Mouse (Mus musculus) liver, embryonic 16.5 days (tissue): ENCODE results near the gene Emsy. TPM values are rescaled to one million over a fixed set of nuclear protein-coding genes. Genes with fewer than 3 reads are reported as not detected.

Experiments used
- ATAC-seq: fragments of 200-750 bp; cut with Nextera tagmentation; 2 replicates; pipeline ENCODE4 v1.8.0; 2017; ENCODE audit warnings: low read depth, mild to moderate bottlenecking, moderate number of reproducible peaks, moderate library complexity
- H3K27ac ChIP-seq: fragments of 300-500 bp; sonication (generic); 2 replicates; pipeline ENCODE4 v1.5.1; 2014; ENCODE audit warnings: mild to moderate bottlenecking, low read length
- H3K27me3 ChIP-seq: fragments of 300-500 bp; sonication (generic); 2 replicates; pipeline ENCODE4 v1.6.1; 2014; ENCODE audit warnings: low read depth, low read length, mixed read lengths; ENCODE audit not compliant: control insufficient read depth, insufficient read depth
- H3K36me3 ChIP-seq: fragments of 300-500 bp; sonication (generic); 2 replicates; pipeline ENCODE4 v1.6.1; 2014; ENCODE audit warnings: mild to moderate bottlenecking; ENCODE audit not compliant: control insufficient read depth, insufficient read depth
- H3K4me1 ChIP-seq: fragments of 300-500 bp; sonication (generic); 2 replicates; pipeline ENCODE4 v1.6.1; 2014; ENCODE audit warnings: low read depth, low read length, mixed read lengths; ENCODE audit not compliant: control insufficient read depth
- H3K4me2 ChIP-seq: fragments of 300-500 bp; sonication (generic); 2 replicates; pipeline ENCODE4 v1.6.1; 2014; ENCODE audit warnings: low read depth, low read length, mixed read lengths
- H3K4me3 ChIP-seq: fragments of 300-500 bp; sonication (generic); 2 replicates; pipeline ENCODE4 v1.5.1; 2014; ENCODE audit warnings: low read depth, mild to moderate bottlenecking, low read length
- H3K9ac ChIP-seq: fragments of 300-500 bp; sonication (generic); 2 replicates; pipeline ENCODE4 v1.6.1; 2014; ENCODE audit warnings: low read depth, low read length
- H3K9me3 ChIP-seq: fragments of 300-500 bp; sonication (generic); replicated peaks from 2 replicates; pipeline ENCODE4 v1.6.1; 2016; ENCODE audit warnings: low read length; ENCODE audit not compliant: control insufficient read depth
- WGBS: fragments of 180-500 bp; shearing (Covaris S2); extraction: QIAGEN DNeasy Blood & Tissue Kit; methylation state at CpG from one replicate; pipeline ENCODE4 v1.1.7; 2014; ENCODE audit not compliant: insufficient replicate concordance; 5-methylcytosine and 5-hydroxymethylcytosine counted together
- polyA plus RNA-seq: library from polyadenylated mRNA; unstranded; fragments of >200 nt; fragmentation: Nextera tagmentation; extraction: Ambion mirVana; gene quantifications from 2 replicates; pipeline ENCODE4 v1.2.1, GENCODE M21; 2015

Gene Emsy
- polyA plus RNA-seq, 1 experiment from 2014 or later = 7.4 TPM

DNA sequence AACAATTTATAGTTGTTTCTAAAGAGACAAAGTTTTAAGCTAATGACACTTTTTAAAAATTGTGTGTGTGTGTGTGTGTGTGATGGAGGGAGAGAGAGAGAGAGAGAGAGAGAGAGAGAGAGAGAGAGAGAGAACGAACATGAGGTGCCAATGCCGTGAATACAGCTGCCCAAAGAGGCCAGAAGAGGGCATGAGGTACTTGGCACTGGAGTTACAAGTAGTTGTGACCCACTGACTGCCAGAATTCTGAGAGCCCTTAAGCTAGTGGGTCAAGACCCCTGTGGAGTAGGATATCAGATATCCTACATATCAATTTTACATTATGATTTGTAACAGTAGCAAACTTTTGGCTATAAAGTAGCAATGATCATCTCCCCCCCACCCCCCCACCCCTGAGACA lies 4.9 kb downstream of the Emsy start:
- WGBS = 84% methylated on average over 2 of the region's 2 CpGs
- peaks cover 11% of the 10 kb centered on the region for H3K36me3 ChIP-seq
- H3K4me2 ChIP-seq = no peak overlapping the region
- no peaks in the 10 kb centered on the region for H3K9me3 ChIP-seq
- no peaks in the 10 kb centered on the region for H3K27me3 ChIP-seq
- H3K9ac ChIP-seq = no peak overlapping the region
- H3K27ac ChIP-seq = no peak overlapping the region
- no peak overlapping the region for H3K4me3 ChIP-seq
- no peak for ATAC-seq
- peaks cover 6% of the 10 kb centered on the region for H3K4me1 ChIP-seq

DNA sequence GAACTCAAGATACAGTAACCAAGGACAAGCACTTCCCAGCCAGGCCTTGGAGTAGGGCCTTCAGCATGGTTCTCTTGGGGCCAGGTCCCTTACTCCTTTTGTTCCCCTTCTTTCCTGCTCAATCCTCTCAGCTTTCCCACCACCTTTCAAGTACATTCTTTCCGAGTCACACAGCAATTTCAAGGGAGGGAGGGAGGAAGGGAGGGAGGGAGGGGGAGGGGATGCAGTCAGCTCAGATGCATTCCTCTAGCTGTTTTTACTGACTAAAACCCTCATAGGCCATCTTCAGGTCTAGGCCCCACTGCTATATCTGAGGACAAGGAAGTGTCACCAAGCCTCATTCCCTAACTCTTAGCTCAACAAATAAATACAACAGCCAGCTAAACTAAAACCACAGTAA lies 12.3 kb downstream of the Emsy start:
- 60% methylated on average over 1 of the region's 1 CpGs for whole genome bisulfite sequencing
- Histone ChIP-seq H3K9me3 (no peaks in the 10 kb centered on the region), H3K4me2 (no peak overlapping the region), H3K27ac (no peak overlapping the region), H3K27me3 (no peaks in the 10 kb centered on the region), H3K36me3 (peaks cover 10% of the 10 kb centered on the region), H3K9ac (no peak overlapping the region), H3K4me3 (no peak overlapping the region), H3K4me1 (no peaks in the 10 kb centered on the region)
- no peak for ATAC-seq

DNA sequence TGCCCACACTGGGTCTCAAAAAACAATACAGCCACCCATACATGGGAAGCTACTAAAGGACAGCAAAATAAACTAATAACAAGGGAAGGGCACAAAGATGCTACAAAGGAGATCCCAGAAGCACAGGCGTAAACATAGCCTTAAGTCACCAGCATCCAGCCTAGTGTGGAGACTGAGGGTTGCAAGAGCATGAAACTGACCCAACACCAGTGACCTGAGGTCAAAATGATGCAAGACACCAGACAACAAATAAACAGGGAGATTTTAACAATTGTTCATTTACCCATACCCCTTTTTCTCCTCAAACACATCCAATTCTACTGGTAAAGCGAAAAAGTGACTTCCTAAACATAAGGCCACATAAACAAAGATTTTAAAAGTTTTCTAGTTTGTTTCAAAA lies 20.0 kb downstream of the Emsy start:
- Histone ChIP-seq H3K27me3 (no peaks in the 10 kb centered on the region), H3K4me1 (no peaks in the 10 kb centered on the region), H3K9me3 (no peaks in the 10 kb centered on the region), H3K4me3 (no peak overlapping the region), H3K4me2 (no peak overlapping the region), H3K36me3 (peaks cover 18% of the 10 kb centered on the region), H3K9ac (no peak overlapping the region), H3K27ac (no peak overlapping the region)
- WGBS = 82% methylated on average over 2 of the region's 2 CpGs
- no peak for ATAC-seq

DNA sequence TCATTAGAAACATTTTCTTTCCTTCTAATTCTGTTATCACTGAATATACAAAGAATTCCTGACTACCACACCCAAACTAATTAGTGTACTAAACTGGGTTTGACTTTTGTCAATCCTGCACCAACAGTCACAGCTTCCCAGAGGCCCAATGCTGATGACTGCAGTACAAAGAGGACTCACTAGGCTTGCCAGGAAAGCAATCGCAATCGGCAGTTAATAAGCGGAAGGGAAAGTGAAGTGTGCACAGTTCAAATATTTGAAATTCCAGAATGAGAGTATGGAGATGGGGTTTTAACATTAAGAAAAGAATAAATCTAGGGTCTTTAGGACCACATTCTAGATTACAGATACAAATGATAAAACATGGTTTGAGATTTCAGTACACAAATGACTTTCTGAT lies 23.6 kb downstream of the Emsy start:
- H3K4me3 ChIP-seq = no peak overlapping the region
- H3K27ac ChIP-seq = no peak overlapping the region
- no peaks in the 10 kb centered on the region for H3K27me3 ChIP-seq
- H3K4me2 ChIP-seq = no peak overlapping the region
- no peak for ATAC-seq
- H3K9me3 ChIP-seq = no peaks in the 10 kb centered on the region
- H3K4me1 ChIP-seq = no peaks in the 10 kb centered on the region
- H3K36me3 ChIP-seq = peaks cover 14% of the 10 kb centered on the region
- 82% methylated on average over 3 of the region's 3 CpGs for WGBS
- H3K9ac ChIP-seq = no peak overlapping the region

DNA sequence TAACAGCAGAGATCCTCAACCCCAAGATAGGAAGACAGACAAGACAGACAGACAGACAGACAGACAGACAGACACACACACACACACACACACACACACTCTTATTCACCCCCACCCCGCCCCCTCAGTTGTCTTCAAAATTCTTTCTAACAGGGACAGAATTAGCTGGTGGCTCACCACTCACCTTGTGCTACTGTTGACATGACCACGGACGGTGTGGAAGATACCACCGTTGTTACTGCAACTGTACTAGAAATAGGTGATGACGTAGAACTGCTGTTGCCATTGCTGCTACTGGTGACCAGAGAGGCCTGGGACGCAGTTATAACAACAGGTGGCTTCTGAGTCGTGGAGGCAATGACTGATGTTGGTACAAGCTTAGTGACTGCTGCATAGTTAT lies 26.6 kb downstream of the Emsy start:
- peaks cover 18% of the 10 kb centered on the region for H3K36me3 ChIP-seq
- no peak overlapping the region for H3K4me2 ChIP-seq
- H3K27ac ChIP-seq = no peak overlapping the region
- no peak overlapping the region for H3K4me3 ChIP-seq
- no peaks in the 10 kb centered on the region for H3K4me1 ChIP-seq
- H3K9ac ChIP-seq = no peak overlapping the region
- WGBS = 84% methylated on average over 7 of the region's 7 CpGs
- H3K27me3 ChIP-seq = no peaks in the 10 kb centered on the region
- no peaks in the 10 kb centered on the region for H3K9me3 ChIP-seq
- no peak for ATAC-seq

DNA sequence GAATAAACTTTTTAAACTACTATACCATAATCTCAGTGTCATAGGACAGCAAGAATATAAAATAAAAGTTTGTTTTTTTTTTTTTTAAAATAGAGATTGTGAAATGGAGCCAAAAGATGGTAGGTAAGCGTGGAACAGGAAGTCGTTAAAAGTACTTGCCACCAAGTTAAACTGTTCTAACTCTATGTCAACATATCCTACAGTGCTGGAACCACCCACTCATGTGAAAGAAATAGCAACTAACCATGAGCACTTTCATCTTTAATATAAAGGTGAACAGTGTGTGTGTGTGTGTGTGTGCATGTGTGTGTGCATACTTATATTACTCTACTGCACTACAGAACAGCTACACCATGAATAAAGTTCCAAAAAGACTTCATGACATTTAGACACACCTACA lies 38.8 kb downstream of the Emsy start:
- H3K27ac ChIP-seq = no peak overlapping the region
- no peak overlapping the region for H3K4me3 ChIP-seq
- 76% methylated on average over 2 of the region's 2 CpGs for WGBS
- no peak for ATAC-seq
- H3K9ac ChIP-seq = no peak overlapping the region
- no peak overlapping the region for H3K4me2 ChIP-seq
- no peaks in the 10 kb centered on the region for H3K4me1 ChIP-seq
- H3K27me3 ChIP-seq = no peaks in the 10 kb centered on the region
- H3K9me3 ChIP-seq = no peaks in the 10 kb centered on the region
- peaks cover 16% of the 10 kb centered on the region for H3K36me3 ChIP-seq

DNA sequence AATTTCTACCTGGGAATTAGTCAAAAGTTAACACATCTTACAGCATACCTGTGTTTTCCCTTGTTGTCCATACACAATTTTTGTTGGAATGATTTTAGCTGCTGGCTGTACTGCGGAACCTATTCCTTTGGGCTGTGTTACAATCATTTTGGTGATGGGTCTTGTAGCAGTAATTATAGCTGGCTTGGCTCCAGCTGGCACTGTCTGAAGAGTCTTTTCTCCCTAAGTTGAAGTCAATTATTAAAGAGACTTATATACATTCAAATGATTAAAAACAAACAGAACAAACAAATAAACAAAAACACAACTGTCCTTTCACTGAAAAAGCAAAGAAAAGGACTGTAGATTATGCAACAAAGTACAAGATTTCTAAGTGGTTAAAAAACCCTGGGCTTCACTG lies 43.6 kb downstream of the Emsy start:
- H3K9me3 ChIP-seq = no peaks in the 10 kb centered on the region
- WGBS = 100% methylated on average over 1 of the region's 1 CpGs
- no peaks in the 10 kb centered on the region for H3K27me3 ChIP-seq

DNA sequence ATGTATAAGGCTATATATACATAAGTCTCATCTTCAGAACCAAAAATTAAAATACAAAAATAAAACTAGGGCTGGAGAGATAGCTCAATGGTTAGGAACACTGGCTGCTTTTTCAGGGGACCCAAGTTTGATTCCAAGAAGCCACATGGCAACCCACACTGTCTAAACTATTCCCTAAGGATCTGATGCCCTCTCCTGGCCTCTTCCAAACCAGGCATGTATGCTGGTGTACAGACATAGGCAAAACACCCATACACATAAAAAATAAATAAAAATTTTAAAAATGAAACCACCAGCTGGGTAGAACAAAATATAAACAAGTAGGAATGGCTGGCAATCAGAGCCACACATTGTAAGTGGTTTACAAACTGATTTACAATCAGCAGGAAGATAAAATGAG lies 48.1 kb downstream of the Emsy start:
- H3K9me3 ChIP-seq = no peaks in the 10 kb centered on the region
- H3K4me3 ChIP-seq = no peak overlapping the region
- H3K36me3 ChIP-seq = peaks cover 5% of the 10 kb centered on the region
- no peak overlapping the region for H3K4me2 ChIP-seq
- H3K4me1 ChIP-seq = no peaks in the 10 kb centered on the region
- ATAC-seq = no peak
- H3K9ac ChIP-seq = no peak overlapping the region
- no peaks in the 10 kb centered on the region for H3K27me3 ChIP-seq
- no peak overlapping the region for H3K27ac ChIP-seq

More for the DNA sequence above, 43.6 kb downstream of the Emsy start:
- Histone ChIP-seq H3K4me2 (no peak overlapping the region), H3K4me3 (no peak overlapping the region), H3K27ac (no peak overlapping the region), H3K9ac (no peak overlapping the region), H3K4me1 (no peaks in the 10 kb centered on the region), H3K36me3 (peaks cover 11% of the 10 kb centered on the region)
- no peak for ATAC-seq

DNA sequence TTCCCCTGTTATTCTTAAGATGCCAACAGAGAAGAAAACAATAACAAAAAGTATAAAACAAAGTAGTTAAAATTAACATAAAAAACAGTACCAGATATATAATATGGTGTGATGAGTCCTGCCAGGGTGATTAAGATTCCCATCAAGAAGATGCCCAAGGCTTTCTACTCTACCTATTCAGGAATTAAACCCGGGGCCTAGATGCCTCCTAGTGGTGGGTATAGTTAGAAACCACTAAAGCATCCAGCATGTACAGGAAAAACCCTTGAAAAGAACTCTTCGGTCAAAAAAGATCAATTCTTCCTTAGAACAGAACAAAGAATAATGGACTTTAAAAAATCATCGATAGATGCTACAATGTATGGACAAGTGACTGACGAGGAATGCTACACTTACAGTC lies 49.4 kb downstream of the Emsy start:
- H3K9ac ChIP-seq = no peak overlapping the region
- no peak for ATAC-seq
- H3K4me1 ChIP-seq = no peaks in the 10 kb centered on the region
- H3K4me3 ChIP-seq = no peak overlapping the region
- WGBS = 76% methylated on average over 4 of the region's 4 CpGs
- no peak overlapping the region for H3K27ac ChIP-seq
- peaks cover 2% of the 10 kb centered on the region; the same call in 1 of the 2 replicates for H3K36me3 ChIP-seq
- no peaks in the 10 kb centered on the region for H3K9me3 ChIP-seq
- H3K27me3 ChIP-seq = no peaks in the 10 kb centered on the region
- H3K4me2 ChIP-seq = no peak overlapping the region

DNA sequence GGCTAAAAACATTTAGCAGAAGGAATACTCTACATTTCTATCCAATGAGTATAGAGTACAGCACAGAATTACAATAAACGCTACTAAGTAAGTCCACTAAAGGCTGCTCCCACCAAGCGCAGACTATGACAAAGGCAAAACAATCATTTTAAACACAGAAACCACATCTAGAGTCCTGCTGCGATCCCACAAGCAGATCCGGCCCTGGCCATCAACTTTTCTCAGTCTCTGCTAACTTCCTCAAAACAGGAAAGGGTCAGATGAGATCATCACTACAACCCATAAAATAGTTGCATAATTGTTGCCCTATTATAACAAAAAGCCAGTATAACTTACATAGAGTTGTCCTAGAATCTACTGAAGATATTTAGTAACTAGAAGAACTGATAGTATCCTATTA lies 54.9 kb downstream of the Emsy start:
- no peak overlapping the region for H3K27ac ChIP-seq
- H3K4me2 ChIP-seq = no peak overlapping the region
- ATAC-seq = no peak
- no peaks in the 10 kb centered on the region for H3K9me3 ChIP-seq
- H3K27me3 ChIP-seq = no peaks in the 10 kb centered on the region
- H3K36me3 ChIP-seq = peaks cover 10% of the 10 kb centered on the region
- no peaks in the 10 kb centered on the region for H3K4me1 ChIP-seq
- WGBS = 36% methylated on average over 4 of the region's 4 CpGs
- no peak overlapping the region for H3K4me3 ChIP-seq
- H3K9ac ChIP-seq = no peak overlapping the region
